Mouse (Mus musculus) duodenum, adult 2 months (tissue): ENCODE results near the gene Rab31. TPM values are rescaled to one million over a fixed set of nuclear protein-coding genes. Genes with fewer than 3 reads are reported as not detected.

Experiments used
- polyA plus RNA-seq: library from polyadenylated mRNA; depleted of rRNA; stranded (reverse); fragments of >200 nt; gene quantifications from 2 replicates; pipeline ENCODE4 v1.2.3, GENCODE M21; 2012; ENCODE audit warnings: low replicate concordance; rRNA removed

The Rab31 gene
- 3.1 and 3.4 TPM in 2 replicates for polyA plus RNA-seq

DNA sequence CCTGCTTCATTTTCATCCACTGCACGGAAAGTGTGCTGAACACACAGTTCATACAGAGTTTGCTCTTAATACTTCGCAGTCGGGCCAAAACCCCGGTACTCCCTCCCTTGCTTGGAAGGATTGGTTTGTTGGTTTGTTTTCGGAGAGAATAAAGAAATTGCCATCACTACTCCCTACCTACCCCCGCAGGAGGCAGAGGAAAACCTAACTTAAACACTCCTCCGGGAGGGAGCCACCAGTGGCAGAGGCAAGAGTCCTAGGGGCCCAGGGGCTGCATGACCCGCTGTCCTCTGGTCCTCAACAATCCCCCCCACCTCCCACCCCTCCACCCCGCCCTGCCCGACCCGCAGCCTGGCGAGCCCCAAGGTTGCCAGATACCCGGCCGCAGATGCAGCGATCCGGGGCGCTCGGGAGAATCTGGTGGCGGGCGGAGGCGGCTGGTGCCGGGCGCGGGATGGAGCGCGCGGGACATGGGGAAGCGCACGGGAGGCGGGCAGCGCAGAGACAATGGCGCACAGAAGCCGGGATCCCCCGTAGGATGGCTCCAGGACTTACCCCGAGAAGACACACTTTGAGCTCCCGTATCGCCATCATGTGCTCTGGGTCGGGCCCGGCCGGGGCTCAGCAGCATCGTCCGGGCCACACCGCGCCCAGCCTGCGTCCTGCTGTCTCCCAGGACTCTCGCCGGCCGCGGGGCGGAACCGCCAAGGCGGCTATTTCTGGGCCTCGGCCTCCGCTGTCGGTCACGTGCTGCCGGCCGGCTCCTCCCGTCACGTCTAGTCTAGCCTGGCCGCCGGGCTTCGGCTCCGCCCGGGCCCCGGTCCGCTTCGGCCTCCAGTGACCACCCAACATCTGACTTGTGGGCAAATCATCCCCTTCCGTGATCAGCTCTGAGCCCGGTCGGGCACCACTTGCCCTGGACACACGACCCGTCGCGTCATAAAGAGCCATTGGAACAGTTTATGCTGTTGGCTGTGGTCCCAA, at the start of gene Rab31:
Rab31 (minus strand) TSS at position 802 of the 984 bp plus-strand sequence.

DNA sequence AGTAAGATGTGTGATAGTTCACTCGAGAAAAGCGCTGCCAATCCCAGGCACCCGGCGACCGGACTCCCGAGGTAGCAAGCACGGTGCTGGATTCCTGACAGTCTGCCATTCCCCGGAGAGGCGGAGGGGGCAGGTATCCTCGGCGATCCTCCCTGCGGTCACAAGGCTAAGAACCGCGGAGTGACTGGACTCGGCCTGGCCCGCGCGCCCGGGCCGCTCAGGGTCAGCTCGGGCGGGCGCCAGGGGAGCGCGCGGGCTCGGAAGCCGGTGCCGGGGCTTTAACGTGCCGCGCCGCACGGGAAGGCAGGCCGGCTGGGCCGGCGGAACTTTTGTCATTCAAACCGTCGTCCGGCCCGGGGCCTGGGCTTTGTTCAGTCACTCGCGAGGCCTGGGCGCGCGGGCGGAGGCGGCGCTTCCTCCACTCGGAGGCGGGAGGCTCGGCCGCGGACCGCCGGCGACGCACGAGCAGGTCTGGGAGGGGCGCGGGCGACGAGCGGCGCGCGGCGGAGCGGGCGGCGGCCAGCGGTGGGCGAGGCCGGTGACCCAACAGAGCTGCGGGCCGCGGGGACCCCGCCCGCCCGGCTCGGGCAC, 10.1 kb upstream of the Rab31 start, which contains the start of gene Ppp4r1:
Ppp4r1 (plus strand) TSS at position 23 of the 591 bp plus-strand sequence.

GRCm38 (mm10) chr17:65641734-65642218, 130.8 kb downstream of the Rab31 start, which contains the start of gene Txndc2:
TSS of gene Txndc2 (minus strand) at chr17:65642168.

DNA sequence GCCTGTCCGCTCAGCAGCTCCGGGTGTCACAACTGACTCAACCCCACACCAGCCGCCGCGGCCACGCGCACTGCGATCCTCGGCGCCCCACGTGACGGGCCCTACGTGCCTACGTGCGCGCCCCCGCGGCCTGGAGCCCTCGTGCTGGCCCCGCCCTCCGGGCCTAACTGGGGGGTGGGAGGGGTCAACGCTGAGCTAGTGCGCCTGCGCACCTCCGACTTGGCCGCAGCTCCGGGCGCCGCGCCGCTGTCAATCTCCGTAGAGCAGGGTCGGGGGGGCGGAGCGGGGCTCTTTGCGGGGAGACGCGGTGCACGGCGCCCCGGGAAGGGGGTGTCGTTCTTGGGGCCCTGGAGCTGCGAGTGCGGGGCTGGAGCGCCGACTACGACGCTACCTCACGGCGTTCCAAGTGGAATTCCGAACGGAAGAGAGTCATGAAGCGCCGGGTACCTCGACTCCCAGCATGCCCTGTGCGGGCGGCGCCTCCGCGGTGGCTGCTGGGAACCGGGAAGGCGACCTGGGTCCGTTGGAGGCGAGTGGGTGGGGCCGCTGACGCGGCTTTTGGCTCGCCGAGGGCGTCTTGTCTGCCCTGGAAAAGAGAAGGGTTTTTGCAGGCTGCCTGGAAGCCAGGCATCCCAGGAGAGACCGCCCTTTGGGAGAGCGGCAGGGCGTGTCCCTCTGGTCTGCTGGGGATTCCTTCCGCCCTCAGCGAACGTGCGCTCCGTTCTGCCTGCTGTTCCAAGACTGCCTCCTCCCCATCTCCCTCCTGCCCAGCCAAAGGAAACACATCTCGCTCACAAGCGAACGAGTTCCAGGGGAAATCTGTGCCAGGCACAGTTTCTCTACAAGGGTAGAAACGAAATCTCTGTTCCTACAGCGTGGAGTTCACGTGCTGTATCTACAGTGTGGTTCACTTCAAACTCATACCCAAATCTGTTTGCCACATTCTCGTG, 158.8 kb downstream of the Rab31 start, which contains the start of gene Vapa:
Vapa (minus strand) TSS at position 93 of the 950 bp plus-strand sequence.

Other genes with a start within 250 kb of the Rab31 start
- not detected in 2 replicates for gene Tmem232, start 232.0 kb downstream of the Rab31 start, polyA plus RNA-seq
- gene Vapa, start 159.2 kb downstream of the Rab31 start, polyA plus RNA-seq, result 89.8 and 187 TPM in 2 replicates
- not detected in 2 replicates for gene Txndc2, start 130.6 kb downstream of the Rab31 start, polyA plus RNA-seq
- gene Ppp4r1, start 9.8 kb upstream of the Rab31 start, polyA plus RNA-seq, result 23.5 and 35.0 TPM in 2 replicates
- gene Ralbp1, start 113.0 kb upstream of the Rab31 start, polyA plus RNA-seq, result 18.3 and 23.5 TPM in 2 replicates
- 7.2 and 17.4 TPM in 2 replicates for gene Twsg1, start 178.5 kb upstream of the Rab31 start, polyA plus RNA-seq